Mouse (Mus musculus): Measurements from ENCODE around the gene Cadm3.
A peak's percentile ranks its signal among the peaks of the same experiment; 100 is the strongest.

Gene Cadm3

GRCm38 (mm10) chr1:173367356-173368046 is at the start of gene Cadm3:
TSS of gene Cadm3 (minus strand) at chr1:173367695.
- no peak for DNase-seq (ENCODE audit: low spot score in 2 of 2)

DNA sequence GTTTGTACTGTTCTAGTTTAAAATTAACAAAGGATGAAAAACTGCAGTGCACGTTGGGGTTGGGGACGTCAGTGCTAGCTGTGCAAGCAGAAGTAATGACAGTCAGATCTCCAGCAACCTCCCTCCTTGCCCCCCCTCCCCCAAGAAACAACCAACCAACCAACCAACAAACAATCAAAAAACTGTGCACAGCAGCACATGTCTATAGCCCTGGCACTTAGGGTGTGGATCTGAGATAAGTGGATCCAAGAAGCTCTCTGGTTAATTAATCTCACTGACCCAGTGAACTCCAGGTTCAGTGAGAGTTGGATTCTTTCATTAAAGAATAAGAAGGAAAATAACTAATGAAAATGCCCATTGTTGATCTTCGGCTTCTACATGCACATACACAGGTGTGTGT is 47.1 kb upstream of the Cadm3 start:
- no peak for DNase-seq (ENCODE audit: low spot score in 2 of 2)

GRCm38 (mm10) chr1:173411863-173412262 is 44.4 kb upstream of the Cadm3 start:
- no peak for DNase-seq (ENCODE audit: low spot score in 2 of 2)

- no peak for DNase-seq (ENCODE audit: low spot score in 2 of 2)
Observed at GRCm38 (mm10) chr1:173409066-173409465, 41.6 kb upstream of the Cadm3 start.

GRCm38 (mm10) chr1:173404696-173405309 is 37.3 kb upstream of the Cadm3 start:
- no peak for DNase-seq (ENCODE audit: low spot score in 2 of 2)

- DNase-seq (ENCODE audit: low spot score in 2 of 2): peak; percentile 61 to 89
Observed at GRCm38 (mm10) chr1:173398323-173398970, 31.0 kb upstream of the Cadm3 start.

- DNase-seq (ENCODE audit: low spot score in 2 of 2): no peak
Observed at GRCm38 (mm10) chr1:173391754-173392153, 24.3 kb upstream of the Cadm3 start.

GRCm38 (mm10) chr1:173389901-173390401 is 22.5 kb upstream of the Cadm3 start:
- DNase-seq (ENCODE audit: low spot score in 2 of 2): no peak

DNA sequence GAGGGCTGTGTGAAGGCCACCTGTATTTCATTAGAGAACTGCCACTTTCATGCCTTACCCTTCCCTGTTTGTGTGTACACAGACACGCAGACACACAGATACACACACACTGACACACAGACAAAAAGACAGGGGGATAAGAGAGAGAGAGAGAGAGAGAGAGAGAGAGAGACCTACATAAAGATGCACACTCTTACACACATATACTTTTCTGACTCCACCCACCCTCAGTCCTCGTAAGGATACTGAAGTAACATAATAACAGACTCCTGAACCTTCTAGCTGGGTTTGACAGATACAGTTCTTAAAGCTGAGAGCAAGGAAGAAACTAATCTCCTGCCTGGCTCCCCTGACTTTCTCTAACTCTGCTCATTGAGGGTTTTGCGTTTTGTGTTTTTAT is 21.9 kb upstream of the Cadm3 start:
- DNase-seq (ENCODE audit: low spot score in 2 of 2): no peak

GRCm38 (mm10) chr1:173381436-173381835 is 13.9 kb upstream of the Cadm3 start:
- no peak for DNase-seq (ENCODE audit: low spot score in 2 of 2)

- peak in 1 of 2 experiments; percentile 34 for DNase-seq (ENCODE audit: low spot score in 2 of 2)
Observed at GRCm38 (mm10) chr1:173377380-173378112, 10.1 kb upstream of the Cadm3 start.

DNA sequence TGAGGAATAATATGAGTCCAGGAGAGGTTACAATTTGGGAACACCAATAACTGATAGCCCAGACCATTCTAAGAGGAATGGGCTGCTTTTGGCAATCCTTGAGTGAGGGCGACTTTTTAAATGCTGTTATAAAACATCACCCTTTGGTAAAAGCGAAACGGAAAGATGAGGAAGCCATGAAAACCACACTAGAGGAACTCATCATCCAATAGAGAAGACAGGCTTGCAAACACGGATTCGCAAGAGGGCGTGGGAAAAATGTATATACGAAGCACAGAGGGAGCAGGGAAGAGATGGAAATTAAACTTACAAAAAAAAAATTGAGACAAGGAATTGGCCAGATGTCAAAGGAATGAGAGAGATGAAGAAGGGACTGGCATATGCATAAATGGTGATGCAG is 6.5 kb upstream of the Cadm3 start:
- no peak for DNase-seq (ENCODE audit: low spot score in 2 of 2)

GRCm38 (mm10) chr1:173371586-173371985 is 4.1 kb upstream of the Cadm3 start:
- no peak for DNase-seq (ENCODE audit: low spot score in 2 of 2)

DNA sequence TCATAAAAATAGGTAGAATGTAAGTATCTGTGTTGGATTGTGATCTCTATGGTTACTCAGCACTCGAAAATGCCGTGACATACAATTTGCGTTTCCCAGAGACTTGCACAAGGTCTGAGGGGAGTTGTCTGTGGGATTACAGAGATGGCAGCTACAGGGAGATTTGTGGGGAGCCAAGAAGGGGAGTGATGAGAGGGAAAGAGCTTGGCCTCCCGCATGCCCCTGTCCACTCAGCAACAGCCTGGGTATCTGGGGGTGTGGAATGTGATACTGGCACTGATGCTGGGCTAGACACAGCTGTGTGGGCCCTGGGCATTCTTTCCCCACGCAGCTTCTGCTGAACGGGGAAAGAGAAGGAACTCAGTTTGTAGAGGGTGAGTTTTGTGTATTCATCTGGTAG is 3.0 kb upstream of the Cadm3 start:
- DNase-seq (ENCODE audit: low spot score in 2 of 2): no peak

GRCm38 (mm10) chr1:173369611-173370010 is 2.1 kb upstream of the Cadm3 start:
- DNase-seq (ENCODE audit: low spot score in 2 of 2): no peak

DNA sequence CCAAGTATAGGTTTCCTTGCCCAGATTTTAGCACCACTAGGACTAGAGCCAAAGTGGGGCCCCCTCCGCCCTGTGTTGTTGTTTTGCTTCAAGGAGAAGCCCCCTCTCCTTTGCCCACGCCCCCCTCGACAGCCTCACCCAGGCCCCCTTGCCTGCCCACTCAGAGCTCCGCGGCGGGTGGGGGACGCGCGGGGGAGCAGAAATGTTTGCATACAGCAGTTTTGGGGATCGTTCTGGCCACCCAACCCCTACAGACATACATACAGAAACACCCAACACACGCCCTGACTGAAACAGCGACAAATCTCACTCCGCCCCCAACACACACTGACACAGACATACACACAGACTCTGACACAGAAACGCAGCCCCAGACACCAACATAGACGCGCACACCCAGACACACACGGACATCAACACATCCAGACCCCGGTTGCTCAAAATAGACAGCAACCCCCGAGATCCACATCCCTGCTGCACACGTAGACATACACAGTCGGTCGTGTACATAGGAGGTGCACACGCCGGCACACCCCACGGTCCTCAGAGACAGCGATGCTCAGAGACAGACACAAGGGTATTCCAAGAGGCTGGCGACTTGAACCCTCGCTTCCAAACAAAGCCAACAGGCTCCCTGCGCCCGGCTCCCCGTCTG is 667 bp downstream of the Cadm3 start:
- DNase-seq (ENCODE audit: low spot score in 2 of 2): no peak

DNA sequence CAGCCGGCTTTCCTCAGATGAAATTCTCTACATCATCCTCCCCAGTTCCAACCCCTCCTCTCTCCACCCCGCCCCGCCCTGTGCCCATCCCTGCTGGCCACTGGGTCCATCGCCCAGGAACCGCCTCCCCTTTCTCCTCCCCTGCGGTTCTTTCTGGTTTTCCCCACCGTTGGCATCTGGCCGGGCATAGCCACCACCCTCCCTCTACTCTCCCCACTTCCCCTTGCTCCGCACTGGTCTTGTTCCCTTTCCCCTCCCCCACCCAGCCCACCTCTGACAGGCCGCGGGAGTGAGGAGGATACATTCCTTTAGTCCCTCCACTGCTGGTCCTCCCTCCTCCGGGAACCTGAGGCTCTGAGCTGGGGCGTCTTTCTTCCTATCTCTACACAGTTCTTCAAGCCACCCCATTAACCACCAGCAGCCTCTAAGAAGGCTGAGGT is 1.5 kb downstream of the Cadm3 start:
- no peak for DNase-seq (ENCODE audit: low spot score in 2 of 2)

- DNase-seq (ENCODE audit: low spot score in 2 of 2): no peak
Observed at GRCm38 (mm10) chr1:173364125-173364800, 3.2 kb downstream of the Cadm3 start.

- no peak for DNase-seq (ENCODE audit: low spot score in 2 of 2)
Observed at GRCm38 (mm10) chr1:173363436-173363835, 4.1 kb downstream of the Cadm3 start.

DNA sequence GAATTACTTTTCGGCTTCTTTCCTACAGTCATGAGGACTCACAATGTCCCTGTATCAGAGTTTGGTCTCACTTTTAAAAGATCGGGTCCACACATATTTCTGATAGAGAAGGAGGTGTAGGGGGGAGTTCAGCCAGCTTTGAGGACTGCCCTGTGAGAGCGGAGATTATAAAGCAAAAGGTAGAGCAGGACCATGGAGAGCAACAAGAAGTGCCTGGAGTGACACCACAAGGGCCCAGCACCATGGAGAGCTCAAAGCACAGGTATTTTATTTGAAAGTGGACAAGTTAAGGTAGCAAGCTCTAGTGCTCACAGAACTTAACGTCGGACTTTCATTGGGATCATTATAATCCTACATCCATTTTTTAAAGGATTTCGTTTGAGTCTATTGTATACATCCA is 5.8 kb downstream of the Cadm3 start:
- DNase-seq (ENCODE audit: low spot score in 2 of 2): peak in 1 of 2 experiments; percentile 32

Data from spleen, postnatal 4 days (tissue).